Mouse (Mus musculus): ENCODE results near the gene Ggta1.

The Ggta1 gene

GRCm38 (mm10) chr2:35406611-35407010, 56.4 kb downstream of the Ggta1 start:
- in situ Hi-C loops (cut with MboI), result no loop called here

GRCm38 (mm10) chr2:35402391-35402790, 60.6 kb downstream of the Ggta1 start:
- in situ Hi-C loops (cut with MboI), result no loop called here

- in situ Hi-C loops (cut with MboI), result no loop called here
Measured at GRCm38 (mm10) chr2:35400739-35401138, 62.3 kb downstream of the Ggta1 start.

- in situ Hi-C loops (cut with MboI), result no loop called here
Measured at GRCm38 (mm10) chr2:35398184-35398828, 64.7 kb downstream of the Ggta1 start.

GRCm38 (mm10) chr2:35397590-35398173, 65.3 kb downstream of the Ggta1 start:
- in situ Hi-C loops (cut with MboI), result no loop called here

- in situ Hi-C loops (cut with MboI), result no loop called here
Measured at GRCm38 (mm10) chr2:35397096-35397495, 65.9 kb downstream of the Ggta1 start, which contains the start of gene 4930402F06Rik. Gene 4930402F06Rik (minus strand): TSS chr2:35397175.

- in situ Hi-C loops (cut with MboI), result no loop called here
Measured at GRCm38 (mm10) chr2:35385441-35385871, 77.6 kb downstream of the Ggta1 start.

- in situ Hi-C loops (cut with MboI), result no loop called here
Measured at GRCm38 (mm10) chr2:35379306-35379705, 83.7 kb downstream of the Ggta1 start.

- in situ Hi-C loops (cut with MboI), result no loop called here
Measured at GRCm38 (mm10) chr2:35377600-35377999, 85.4 kb downstream of the Ggta1 start.

GRCm38 (mm10) chr2:35373003-35373402, 90.0 kb downstream of the Ggta1 start:
- in situ Hi-C loops (cut with MboI), result no loop called here

GRCm38 (mm10) chr2:35370686-35371085, 92.3 kb downstream of the Ggta1 start:
- in situ Hi-C loops (cut with MboI), result no loop called here

- in situ Hi-C loops (cut with MboI), result no loop called here
Measured at GRCm38 (mm10) chr2:35367629-35368028, 95.4 kb downstream of the Ggta1 start, which contains the start of gene 4930568D16Rik. Gene 4930568D16Rik (minus strand): TSS chr2:35367729.

Measured in mature B cell (primary cell).